Mouse (Mus musculus) CD4-positive, CD25-positive, alpha-beta regulatory T cell, adult 4 months (primary cell): ENCODE results near the gene Calhm1. TPM values are rescaled to one million over a fixed set of nuclear protein-coding genes. Genes with fewer than 3 reads are reported as not detected.
"Not testable (repeated sequence)": the region's sequence is repeated elsewhere in the genome, so short reads cannot be mapped to it uniquely, and the experiment has no call there.

Experiments
- ATAC-seq: one replicate; pipeline ENCODE4 v1.8.0; 2017
- polyA plus RNA-seq, 2 experiments: library from polyadenylated mRNA; unstranded; fragments of 100-300 nt; shearing (Covaris generic); gene quantifications; one replicate each; pipeline ENCODE4 v1.2.1; 2017

Gene Calhm1
- polyA plus RNA-seq, 2 experiments from 2014 or later = not detected

DNA sequence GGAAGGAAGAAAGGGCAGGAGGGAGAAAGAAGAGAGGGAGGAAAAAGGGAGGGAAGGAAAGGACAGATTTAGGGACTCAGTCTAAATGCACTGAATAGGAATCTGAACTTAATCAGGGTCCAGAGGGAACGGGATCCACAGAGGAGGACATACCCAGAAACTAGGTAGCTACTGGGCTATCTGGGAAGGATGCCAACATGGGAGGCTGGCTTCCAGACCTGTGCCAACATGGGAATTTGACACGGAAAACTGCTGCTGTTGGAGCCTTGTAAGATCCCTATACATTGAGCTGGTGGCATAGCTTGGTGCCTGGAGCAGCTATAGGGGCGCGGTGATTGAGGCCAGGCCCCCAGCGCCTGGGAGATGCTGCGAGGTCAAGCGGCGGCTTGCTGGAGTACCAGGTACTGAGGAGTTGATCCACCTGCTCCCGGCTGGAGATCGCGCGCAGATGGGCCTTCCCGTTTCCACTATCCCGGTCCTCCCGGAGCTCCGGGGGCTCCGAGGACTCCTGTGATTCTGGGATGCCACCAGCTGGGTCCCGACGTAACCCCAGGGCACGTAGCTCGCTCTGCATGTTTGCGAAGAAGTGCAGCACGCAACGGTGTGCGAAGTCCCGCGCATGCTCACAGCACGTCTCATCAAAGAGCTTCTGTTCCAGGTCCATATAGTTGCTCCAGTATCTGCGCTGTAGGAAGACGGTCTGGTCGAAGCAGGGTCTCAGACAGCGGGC is 7.4 kb upstream of the Calhm1 start:
- no peak for ATAC-seq

DNA sequence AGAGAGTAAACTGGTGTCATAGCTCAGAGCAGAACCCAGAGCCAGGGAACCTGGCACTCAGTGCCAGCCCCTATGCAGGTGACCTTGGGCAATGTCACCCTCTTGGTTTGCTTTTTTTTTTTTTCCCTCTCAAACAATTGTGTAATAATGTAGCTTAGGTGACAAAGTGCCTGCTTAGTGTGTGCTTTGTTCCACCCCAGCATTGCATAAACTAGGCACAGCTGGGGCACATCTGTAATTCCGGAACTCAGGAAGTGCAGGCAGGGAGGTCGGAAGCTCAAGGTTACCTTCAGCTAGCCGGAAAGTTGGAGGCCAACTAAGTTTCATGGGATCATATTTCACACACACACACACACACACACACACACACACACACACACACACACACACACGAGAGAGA is 5.8 kb upstream of the Calhm1 start:
- ATAC-seq = no peak

DNA sequence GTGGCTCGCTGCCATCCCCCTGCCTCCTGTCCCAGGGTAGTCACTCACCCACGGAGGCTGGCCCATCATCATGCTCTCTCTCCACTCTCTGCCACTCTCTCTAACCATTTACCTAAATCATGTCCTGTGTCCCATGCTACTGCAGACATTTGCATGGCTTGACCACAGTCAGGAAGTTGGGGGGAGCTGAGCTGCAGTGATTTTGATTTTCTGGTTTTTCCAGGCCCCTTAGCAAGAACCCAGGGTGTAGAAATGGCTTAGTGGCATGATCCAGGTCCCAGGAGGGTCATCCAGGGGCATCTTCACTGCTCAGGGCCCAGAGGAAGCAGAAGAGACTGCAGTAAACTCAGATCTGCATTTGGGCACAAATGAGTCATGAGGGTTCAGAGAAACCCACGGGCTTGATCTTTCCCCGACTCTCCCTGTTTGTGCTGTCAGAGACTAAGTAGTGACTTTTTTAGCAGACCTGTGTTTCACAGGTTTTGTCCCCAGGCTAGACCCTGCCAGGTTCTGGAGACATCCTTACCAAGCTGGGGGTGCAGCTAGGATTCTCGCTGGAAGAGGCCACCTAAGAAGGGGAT is 4.3 kb upstream of the Calhm1 start:
- ATAC-seq = no peak

DNA sequence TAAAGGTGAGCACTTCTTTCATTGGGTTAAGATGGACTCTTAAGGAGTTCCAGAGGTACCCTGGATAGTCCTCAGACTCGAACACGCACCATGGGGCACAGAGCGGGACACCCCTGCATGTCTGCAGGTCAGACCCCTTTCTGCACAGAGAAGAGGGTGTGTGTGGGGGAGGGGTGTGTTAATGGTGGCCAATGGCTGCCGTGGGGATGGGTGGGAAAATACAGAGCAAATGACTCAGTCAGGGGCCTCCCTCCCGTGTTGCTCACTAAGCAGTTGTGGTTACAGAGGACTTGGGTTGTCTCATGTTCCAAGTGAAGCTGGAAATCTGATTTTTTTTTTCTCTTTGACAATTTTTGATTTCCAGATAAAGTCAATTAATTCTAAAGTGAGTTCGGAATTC is 1.6 kb downstream of the Calhm1 start:
- ATAC-seq = no peak

DNA sequence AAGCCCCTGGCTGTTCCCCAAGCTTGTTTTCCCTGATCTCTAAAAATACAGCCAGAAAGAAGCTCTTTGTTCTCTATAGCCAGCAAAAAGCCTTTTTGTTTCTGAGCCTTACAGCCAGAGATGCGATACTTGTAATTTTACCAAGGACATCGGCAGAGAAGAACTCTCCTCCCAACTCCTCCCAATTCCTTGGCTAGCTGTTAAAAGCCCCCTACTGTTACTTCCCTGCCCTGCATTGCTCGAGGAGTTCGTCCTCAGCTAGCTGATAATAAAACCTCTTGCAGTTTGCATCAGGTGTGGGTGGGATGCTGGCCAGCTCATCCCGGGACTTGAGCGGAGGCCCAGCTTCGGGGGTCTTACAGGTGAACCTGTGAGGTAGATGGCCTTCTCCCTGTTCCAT is 4.4 kb downstream of the Calhm1 start:
- ATAC-seq = not testable (repeated sequence)

DNA sequence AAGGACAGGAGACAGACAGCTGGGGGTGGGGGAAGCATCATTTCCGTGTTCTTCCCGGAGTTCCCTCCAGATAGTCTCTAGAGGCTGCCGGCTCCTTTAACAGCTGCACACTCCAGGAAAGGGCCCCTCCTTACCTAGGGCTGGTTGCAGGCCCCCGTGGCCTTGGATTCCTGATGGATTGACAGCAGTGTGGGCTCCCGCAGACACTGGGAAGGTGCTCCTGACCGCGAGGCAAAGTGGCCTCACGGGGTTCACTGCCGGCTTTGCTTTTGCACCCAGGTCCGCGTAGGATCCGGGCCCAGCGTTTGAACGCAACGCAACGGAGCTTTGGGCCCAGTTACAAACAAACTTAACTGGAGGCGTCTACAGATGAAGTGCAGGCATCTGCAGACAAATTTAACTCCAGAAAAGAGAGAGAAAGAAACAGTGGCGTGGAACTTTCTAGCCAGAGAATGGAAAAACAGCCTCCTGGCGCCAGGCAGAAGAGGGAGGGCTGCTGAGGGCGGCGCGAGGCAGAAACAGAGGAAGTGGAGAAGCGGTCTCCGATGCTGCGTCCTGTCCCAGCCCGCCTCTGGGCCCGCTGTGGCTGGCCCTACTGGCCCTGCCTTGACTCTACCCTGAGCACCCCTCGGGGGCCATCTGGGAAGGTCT is 6.2 kb downstream of the Calhm1 start, which contains the start of gene Calhm2:
Calhm2 (minus strand) TSS at position 524 of the 651 bp plus-strand sequence.
- ATAC-seq = peak; percentile 88

DNA sequence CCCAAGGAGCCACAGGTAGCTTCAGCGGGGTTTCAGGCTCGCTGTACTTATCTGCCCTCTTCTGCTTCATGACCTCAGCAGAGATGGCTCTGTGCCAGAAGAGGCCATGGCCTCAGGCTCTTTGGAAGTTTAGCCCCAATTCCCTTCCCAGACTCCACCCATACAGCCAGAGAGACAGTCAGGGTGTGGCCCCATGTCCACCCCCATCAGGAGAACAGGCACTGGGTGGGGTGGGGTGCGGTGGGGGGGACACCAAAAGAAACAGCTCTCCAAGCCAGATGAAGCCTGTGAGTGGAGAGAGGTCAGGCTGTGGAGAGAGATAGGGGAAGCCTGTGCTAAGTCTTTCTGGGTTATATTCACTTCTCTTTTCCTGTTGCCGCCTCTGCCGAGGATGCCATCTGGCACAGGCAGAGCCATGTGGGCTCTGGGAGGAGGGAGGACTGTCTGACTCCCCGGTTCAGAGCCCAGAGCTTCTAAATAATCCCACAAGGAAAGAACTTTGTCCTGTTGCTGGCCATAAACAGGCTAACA is 6.9 kb downstream of the Calhm1 start:
- no peak for ATAC-seq

DNA sequence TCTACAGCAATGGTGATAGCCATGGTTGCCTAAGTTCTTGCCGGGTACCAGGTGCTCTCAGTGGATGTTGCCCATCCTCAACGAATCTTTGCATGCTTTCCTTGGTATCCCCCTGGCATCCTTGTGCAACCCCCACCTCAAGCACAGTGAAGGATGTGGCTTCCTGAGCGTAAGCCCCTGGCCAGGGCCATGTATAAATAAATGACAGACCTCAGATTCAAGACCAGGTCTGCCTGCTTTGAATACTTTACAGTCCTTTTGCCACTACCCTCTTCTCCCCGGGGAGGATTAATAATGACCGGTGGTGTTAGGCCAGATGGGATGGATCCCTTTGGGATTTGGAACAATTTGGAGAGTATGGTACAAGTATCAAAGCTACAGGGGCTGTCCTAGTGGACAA is 7.9 kb downstream of the Calhm1 start:
- no peak for ATAC-seq

DNA sequence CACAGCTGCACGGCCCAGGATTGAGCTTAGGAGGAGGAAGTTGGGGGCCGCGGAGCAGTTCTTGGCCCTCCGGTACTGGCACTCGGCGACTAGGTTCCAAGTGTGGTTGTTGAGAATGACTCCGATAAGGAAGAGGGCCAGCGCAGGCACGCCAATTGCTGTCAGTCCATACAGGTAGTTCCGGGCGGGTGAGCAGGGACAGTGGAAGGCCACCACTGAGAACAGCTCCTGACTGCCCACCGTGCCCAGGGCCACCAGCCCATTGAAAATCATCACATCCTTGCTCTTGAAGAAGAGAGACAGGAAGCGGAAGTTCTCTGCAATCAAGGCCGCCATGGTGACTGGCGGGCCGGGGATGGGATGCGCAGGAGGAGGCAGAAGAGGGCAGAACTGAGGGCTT is 8.5 kb downstream of the Calhm1 start:
- no peak for ATAC-seq

DNA sequence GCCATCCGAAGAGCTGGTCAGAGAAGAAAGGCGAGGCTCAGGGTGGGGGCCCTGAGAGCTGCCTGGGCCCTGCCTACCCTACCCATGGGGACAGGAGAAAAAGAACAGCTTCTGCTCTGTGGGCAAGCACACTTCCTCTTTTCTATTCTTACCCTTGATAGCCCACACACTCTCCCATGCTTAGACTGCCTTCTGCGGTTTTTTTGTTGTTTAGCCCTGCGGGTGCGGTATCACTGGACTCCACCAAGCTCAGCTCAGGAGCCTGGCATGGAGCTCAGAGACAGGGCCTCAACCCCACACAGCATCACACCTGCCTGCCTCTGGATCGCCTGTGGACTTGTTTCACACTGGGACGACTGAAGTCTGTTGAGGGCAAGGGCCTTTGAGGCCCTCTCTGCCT is 10.9 kb downstream of the Calhm1 start:
- no peak for ATAC-seq

DNA sequence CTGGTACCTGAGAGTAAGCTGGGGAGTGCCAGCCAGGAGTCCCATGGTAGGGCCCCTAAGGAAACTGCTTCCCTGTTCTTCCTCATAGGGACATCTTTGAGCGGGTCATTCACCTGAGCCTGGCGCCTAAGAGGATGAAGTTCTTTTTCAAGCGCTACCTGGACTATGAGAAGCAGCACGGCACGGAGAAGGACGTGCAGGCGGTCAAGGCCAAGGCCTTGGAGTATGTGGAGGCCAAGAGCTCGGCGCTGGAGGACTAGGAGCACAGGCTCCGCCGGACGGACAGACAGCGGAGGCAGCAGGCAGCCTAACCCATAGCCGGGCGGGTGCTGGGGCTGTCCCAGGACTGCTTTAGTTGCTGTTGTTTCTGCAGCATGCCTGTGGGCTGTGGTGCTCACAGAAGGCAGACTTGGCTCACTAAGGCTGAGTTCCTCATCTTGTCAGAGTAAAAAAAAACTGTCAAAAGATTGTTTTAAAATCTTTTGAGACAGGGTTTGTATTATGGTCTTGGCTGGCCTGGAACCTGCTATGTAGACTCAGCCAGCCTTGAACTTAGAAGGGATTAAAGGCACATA is 13.4 kb downstream of the Calhm1 start:
- ATAC-seq = no peak

DNA sequence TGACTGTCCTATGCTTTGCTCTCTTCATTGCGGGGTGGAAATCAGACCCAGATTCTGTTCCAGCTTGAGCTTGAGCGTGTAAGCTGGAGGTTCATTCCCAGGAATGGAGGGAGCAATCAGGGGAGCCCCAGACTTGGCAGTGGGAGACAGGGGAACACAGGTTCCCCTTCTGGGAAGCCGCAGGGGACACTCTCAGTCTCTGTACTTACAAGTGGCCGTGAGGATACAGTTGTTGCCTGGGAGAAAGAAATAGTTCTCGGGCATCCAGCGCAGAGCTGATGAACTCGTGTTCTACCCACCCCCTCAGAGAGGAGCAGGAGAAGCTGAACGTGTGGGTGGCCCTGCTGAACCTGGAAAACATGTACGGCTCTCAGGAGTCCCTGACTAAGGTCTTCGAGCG is 15.2 kb downstream of the Calhm1 start:
- ATAC-seq = no peak

DNA sequence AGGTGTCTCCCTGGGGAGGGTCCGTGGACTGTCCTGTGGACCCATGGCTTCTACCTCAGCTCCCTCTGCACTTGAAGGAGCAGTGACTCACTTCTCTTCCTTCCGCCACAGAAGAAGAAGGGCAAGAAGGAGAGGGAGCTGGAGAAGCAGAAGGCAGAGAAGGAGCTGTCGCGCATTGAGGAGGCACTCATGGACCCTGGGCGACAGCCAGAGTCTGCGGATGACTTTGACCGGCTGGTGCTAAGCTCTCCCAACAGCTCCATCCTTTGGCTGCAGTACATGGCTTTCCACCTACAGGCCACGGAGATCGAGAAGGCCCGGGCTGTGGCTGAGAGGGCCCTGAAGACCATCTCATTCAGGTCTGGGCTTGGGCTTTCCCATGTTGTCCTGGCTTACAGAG is 15.9 kb downstream of the Calhm1 start:
- ATAC-seq = no peak

DNA sequence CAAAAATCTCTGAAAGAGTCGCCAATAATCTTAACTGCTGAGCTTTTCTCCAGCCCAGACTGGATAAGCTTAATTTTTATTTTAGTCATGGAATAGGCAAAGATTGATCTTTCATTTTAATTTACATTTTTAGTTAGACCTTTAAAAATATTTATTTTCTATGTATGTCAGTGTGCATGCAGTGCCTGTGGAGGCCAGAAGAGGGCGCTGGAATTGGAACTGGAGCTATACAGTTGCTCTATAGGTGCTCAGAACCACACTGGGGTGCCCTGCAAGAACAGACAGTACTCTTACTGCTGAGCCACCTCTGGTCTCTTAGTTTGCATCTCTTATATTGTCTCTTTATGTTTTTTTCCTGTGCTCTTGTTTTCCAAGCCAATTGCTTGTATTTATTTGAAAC is 21.3 kb downstream of the Calhm1 start:
- no peak for ATAC-seq

DNA sequence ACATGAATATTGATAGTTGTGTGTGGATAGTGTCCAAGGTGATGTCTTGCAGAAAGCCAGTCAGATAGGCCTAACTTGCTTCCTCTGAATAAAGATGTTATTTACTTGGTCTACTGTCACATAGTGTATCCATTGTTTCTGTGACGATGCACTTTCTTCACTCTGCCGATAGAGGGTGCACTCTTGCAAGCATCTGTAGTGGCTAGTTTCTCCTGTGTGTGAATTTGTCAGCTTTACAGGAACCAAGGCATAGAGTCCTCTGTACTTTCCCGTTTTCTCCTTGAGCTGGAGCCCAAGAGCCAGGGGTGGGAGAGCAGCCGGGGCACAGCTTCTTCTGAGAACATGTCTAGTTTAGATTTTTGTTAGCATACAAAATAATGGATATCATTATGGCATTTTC is 23.0 kb downstream of the Calhm1 start:
- ATAC-seq = no peak

DNA sequence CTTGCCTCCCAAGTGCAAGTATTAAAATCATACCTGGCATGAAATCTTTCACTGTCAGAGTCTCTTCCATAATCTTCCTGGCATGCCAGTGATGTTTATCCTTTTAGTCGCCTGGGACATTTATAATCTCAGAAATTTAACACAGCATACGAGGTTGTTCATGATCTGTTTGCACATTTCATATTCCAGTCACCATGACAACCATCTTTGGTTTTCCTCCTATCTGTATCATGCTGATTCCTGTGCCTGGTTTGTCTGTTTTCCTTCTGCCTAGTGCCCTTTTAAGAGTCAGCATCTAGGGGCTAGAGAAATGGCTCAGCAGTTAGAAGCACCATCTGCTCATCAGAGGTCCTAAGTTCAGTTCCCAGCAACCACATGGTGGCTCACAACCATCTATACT is 25.4 kb downstream of the Calhm1 start:
- ATAC-seq = no peak

DNA sequence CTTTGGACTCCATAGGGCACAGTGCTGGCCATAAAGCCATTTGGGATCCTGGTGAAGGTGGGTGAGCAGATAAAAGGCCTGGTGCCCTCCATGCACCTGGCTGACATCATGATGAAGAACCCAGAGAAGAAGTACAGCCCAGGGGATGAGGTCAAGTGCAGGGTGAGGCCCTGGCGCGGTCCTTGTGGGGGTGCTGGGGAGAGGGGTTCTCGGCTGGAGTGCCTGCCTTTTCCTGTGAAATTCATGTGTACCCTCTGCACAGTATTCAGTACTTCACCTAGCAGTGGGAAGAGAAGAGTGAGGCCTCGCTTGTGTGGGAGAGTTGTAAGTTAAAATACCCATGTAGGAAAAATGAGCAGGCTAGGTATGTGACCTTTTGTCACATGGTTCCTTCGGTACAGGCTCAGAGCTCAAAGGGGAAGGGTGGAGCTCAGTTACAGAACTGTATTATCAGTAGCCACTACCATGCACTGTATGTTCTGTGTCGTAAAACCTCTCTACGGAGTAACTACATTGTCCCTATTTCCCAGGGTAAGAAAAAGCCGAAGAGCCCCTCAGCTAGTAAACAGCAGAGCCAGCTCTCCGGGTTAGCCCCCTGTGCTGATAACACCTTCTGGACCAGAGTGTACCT is 39.3 kb downstream of the Calhm1 start:
- no peak for ATAC-seq

DNA sequence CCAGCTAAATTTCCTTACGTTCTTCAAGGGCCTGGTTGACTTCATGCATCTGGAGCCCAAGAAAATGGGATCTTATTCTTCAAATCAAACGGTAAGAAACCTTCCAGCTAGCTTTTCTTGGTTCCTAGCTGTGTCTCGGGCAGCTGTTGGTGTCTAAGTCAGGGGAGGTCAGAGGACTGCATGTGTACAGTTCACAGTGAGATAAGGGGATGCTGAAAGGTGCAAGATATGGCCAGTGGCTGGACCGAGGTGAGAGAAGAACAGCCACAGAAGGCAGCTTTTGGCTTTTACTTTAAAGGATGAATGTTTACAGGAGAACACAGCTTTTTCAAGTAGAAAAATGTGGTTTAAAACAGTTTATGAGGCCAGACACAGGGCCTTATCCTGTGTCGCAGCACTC is 43.0 kb downstream of the Calhm1 start:
- no peak for ATAC-seq

Other genes starting within 250 kb of the Calhm1 start
- not detected for gene Ina, start 129.6 kb downstream of the Calhm1 start, polyA plus RNA-seq
- gene Nt5c2, start 129.1 kb downstream of the Calhm1 start, polyA plus RNA-seq = 10 to 100 TPM; 38.0 to 42.2 TPM
- gene Pcgf6, start 93.3 kb downstream of the Calhm1 start, polyA plus RNA-seq = 1 to 10 TPM; 7.4 to 8.9 TPM
- gene Taf5, start 76.5 kb downstream of the Calhm1 start, polyA plus RNA-seq = 1 to 10 TPM; 2.0 to 2.8 TPM
- gene Usmg5, start 53.6 kb downstream of the Calhm1 start, polyA plus RNA-seq = 100 to 1,000 TPM; 175 to 307 TPM
- gene Pdcd11, start 53.5 kb downstream of the Calhm1 start, polyA plus RNA-seq = 1 to 10 TPM; 7.9 to 9.4 TPM
- 10 to 100 TPM; 13.0 to 27.1 TPM for gene Calhm2, start 6.0 kb downstream of the Calhm1 start, polyA plus RNA-seq
- not detected for gene Calhm3, start 13.5 kb upstream of the Calhm1 start, polyA plus RNA-seq
- gene Neurl1a, start 34.6 kb upstream of the Calhm1 start, polyA plus RNA-seq = under 1 TPM; 0.20 to 0.47 TPM